Mouse (Mus musculus) neural tube, embryonic 14.5 days (tissue): ENCODE measurements around the gene Tead2. TPM values are rescaled to one million over a fixed set of nuclear protein-coding genes. Genes with fewer than 3 reads are reported as not detected.

Experiments
- ATAC-seq: fragments of 200-750 bp; cut with Nextera tagmentation; 2 replicates; pipeline ENCODE4 v1.8.0; 2017; ENCODE audit warnings: low read depth, mild to moderate bottlenecking, moderate TSS enrichment, moderate library complexity
- H3K27ac ChIP-seq: fragments of 300-500 bp; sonication (generic); 2 replicates; pipeline ENCODE4 v1.5.1; 2014; ENCODE audit warnings: low read depth, mild to moderate bottlenecking, control low read depth, low read length, moderate library complexity, mixed read lengths
- H3K27me3 ChIP-seq: fragments of 300-500 bp; sonication (generic); 2 replicates; pipeline ENCODE4 v1.6.1; 2014; ENCODE audit warnings: low read length; ENCODE audit not compliant: control insufficient read depth, insufficient read depth
- H3K36me3 ChIP-seq: fragments of 300-500 bp; sonication (generic); 2 replicates; pipeline ENCODE4 v1.6.1; 2014; ENCODE audit warnings: low read length, mixed read lengths; ENCODE audit not compliant: control insufficient read depth, insufficient read depth
- H3K4me1 ChIP-seq: fragments of 300-500 bp; sonication (generic); 2 replicates; pipeline ENCODE4 v1.6.1; 2014; ENCODE audit warnings: low read length; ENCODE audit not compliant: control insufficient read depth, insufficient read depth
- H3K4me2 ChIP-seq: fragments of 300-500 bp; sonication (generic); 2 replicates; pipeline ENCODE4 v1.6.1; 2014; ENCODE audit warnings: mild to moderate bottlenecking, low read depth, low read length, control low read depth
- H3K4me3 ChIP-seq: fragments of 300-500 bp; sonication (generic); 2 replicates; pipeline ENCODE4 v1.5.1; 2014; ENCODE audit warnings: low read depth, low read length, control low read depth, mixed read lengths
- H3K9ac ChIP-seq: fragments of 300-500 bp; sonication (generic); replicated peaks from 2 replicates; pipeline ENCODE4 v1.6.1; 2014; ENCODE audit warnings: low read depth, mild to moderate bottlenecking, control low read depth, low read length, mixed read lengths
- H3K9me3 ChIP-seq: fragments of 300-500 bp; sonication (generic); 2 replicates; pipeline ENCODE4 v1.6.1; 2016; ENCODE audit warnings: low read length; ENCODE audit not compliant: control insufficient read depth
- WGBS: fragments of 180-500 bp; shearing (Covaris S2); extraction: QIAGEN DNeasy Blood & Tissue Kit; methylation state at CpG from one replicate; pipeline ENCODE4 v1.1.7; 2014; 5-methylcytosine and 5-hydroxymethylcytosine counted together
- polyA plus RNA-seq: library from polyadenylated mRNA; unstranded; fragments of >200 nt; fragmentation: Nextera tagmentation; extraction: Ambion mirVana; gene quantifications from 2 replicates; pipeline ENCODE4 v1.2.1, GENCODE M21; 2014

Gene Tead2
- polyA plus RNA-seq, 1 experiment from 2014 or later = 24.5 TPM

- Histone ChIP-seq H3K27me3 (no peaks in the 10 kb centered on the region), H3K4me3 (no peak overlapping the region), H3K4me1 (no peaks in the 10 kb centered on the region; the same call in 1 of the 2 replicates), H3K27ac (no peak overlapping the region), H3K36me3 (0 out of 2 replicates have a peak, but pooled peaks cover 2% of the 10 kb centered on the region), H3K9me3 (no peaks in the 10 kb centered on the region), H3K9ac (no peak overlapping the region), H3K4me2 (no peak overlapping the region)
- ATAC-seq = no peak
- WGBS = 97% methylated on average over 18 of the region's 18 CpGs
These were observed 13.0 kb downstream of the Tead2 start for GRCm38 (mm10) chr7:45228548-45228947.

- 96% methylated on average over 8 of the region's 8 CpGs for WGBS
- H3K4me1 ChIP-seq = peaks cover 4% of the 10 kb centered on the region
- H3K27me3 ChIP-seq = peaks cover under 1% of the 10 kb centered on the region; the same call in 1 of the 2 replicates
These were observed 13.5 kb downstream of the Tead2 start for GRCm38 (mm10) chr7:45229046-45229445.

GRCm38 (mm10) chr7:45229459-45230203 is 14.1 kb downstream of the Tead2 start:
- Histone ChIP-seq H3K36me3 (0 out of 2 replicates have a peak, but pooled peaks cover 2% of the 10 kb centered on the region), H3K4me1 (peaks cover 7% of the 10 kb centered on the region), H3K9ac (no peak overlapping the region), H3K4me2 (no peak overlapping the region), H3K9me3 (no peaks in the 10 kb centered on the region), H3K4me3 (no peak overlapping the region), H3K27ac (no peak overlapping the region), H3K27me3 (peaks cover 3% of the 10 kb centered on the region; the same call in 1 of the 2 replicates)
- 89% methylated on average over 7 of the region's 7 CpGs for WGBS
- ATAC-seq = no peak

More at GRCm38 (mm10) chr7:45229046-45229445, 13.5 kb downstream of the Tead2 start:
- Histone ChIP-seq H3K9me3 (no peaks in the 10 kb centered on the region), H3K4me3 (no peak overlapping the region), H3K36me3 (0 out of 2 replicates have a peak, but pooled peaks cover 2% of the 10 kb centered on the region), H3K4me2 (no peak overlapping the region), H3K27ac (no peak overlapping the region), H3K9ac (no peak overlapping the region)
- no peak for ATAC-seq

GRCm38 (mm10) chr7:45231192-45231591 is 15.6 kb downstream of the Tead2 start:
- WGBS = 95% methylated on average over 12 of the region's 12 CpGs
- H3K4me3 ChIP-seq = no peak overlapping the region
- H3K9ac ChIP-seq = no peak overlapping the region

GRCm38 (mm10) chr7:45231941-45232340 is 16.4 kb downstream of the Tead2 start:
- ATAC-seq = no peak
- 86% methylated on average over 11 of the region's 11 CpGs for WGBS
- H3K9me3 ChIP-seq = no peaks in the 10 kb centered on the region

More at GRCm38 (mm10) chr7:45231192-45231591, 15.6 kb downstream of the Tead2 start:
- H3K27ac ChIP-seq = no peak overlapping the region
- H3K9me3 ChIP-seq = no peaks in the 10 kb centered on the region
- ATAC-seq = no peak
- 0 out of 2 replicates have a peak, but pooled peaks cover 2% of the 10 kb centered on the region for H3K36me3 ChIP-seq
- no peak overlapping the region for H3K4me2 ChIP-seq
- H3K27me3 ChIP-seq = peaks cover 3% of the 10 kb centered on the region; the same call in 1 of the 2 replicates
- peaks cover 7% of the 10 kb centered on the region for H3K4me1 ChIP-seq

GRCm38 (mm10) chr7:45232716-45233465 is 17.3 kb downstream of the Tead2 start:
- Histone ChIP-seq H3K4me2 (no peak overlapping the region), H3K9me3 (no peaks in the 10 kb centered on the region), H3K9ac (no peak overlapping the region), H3K36me3 (0 out of 2 replicates have a peak, but pooled peaks cover 2% of the 10 kb centered on the region), H3K27ac (no peak overlapping the region), H3K27me3 (peaks cover 3% of the 10 kb centered on the region; the same call in 1 of the 2 replicates), H3K4me1 (peaks cover 7% of the 10 kb centered on the region), H3K4me3 (no peak overlapping the region)
- no peak for ATAC-seq
- WGBS = 74% methylated on average over 13 of the region's 13 CpGs

More at GRCm38 (mm10) chr7:45231941-45232340, 16.4 kb downstream of the Tead2 start:
- no peak overlapping the region for H3K9ac ChIP-seq
- peaks cover 3% of the 10 kb centered on the region; the same call in 1 of the 2 replicates for H3K27me3 ChIP-seq
- H3K36me3 ChIP-seq = 0 out of 2 replicates have a peak, but pooled peaks cover 2% of the 10 kb centered on the region
- no peak overlapping the region for H3K4me2 ChIP-seq
- no peak overlapping the region for H3K4me3 ChIP-seq
- H3K27ac ChIP-seq = no peak overlapping the region
- H3K4me1 ChIP-seq = peaks cover 7% of the 10 kb centered on the region

- Histone ChIP-seq H3K4me3 (no peak overlapping the region), H3K9me3 (no peaks in the 10 kb centered on the region), H3K9ac (no peak overlapping the region), H3K36me3 (0 out of 2 replicates have a peak, but pooled peaks cover 2% of the 10 kb centered on the region), H3K4me2 (no peak overlapping the region), H3K27ac (no peak overlapping the region), H3K4me1 (peaks cover 7% of the 10 kb centered on the region), H3K27me3 (peaks cover 3% of the 10 kb centered on the region; the same call in 1 of the 2 replicates)
- 28% methylated on average over 20 of the region's 20 CpGs for WGBS
- no peak; the same call in 1 of the 2 replicates for ATAC-seq
These were observed 18.2 kb downstream of the Tead2 start for GRCm38 (mm10) chr7:45233580-45234332.

GRCm38 (mm10) chr7:45234333-45234841 is 18.8 kb downstream of the Tead2 start:
- Histone ChIP-seq H3K9me3 (no peaks in the 10 kb centered on the region), H3K27me3 (peaks cover 3% of the 10 kb centered on the region; the same call in 1 of the 2 replicates), H3K9ac (no peak overlapping the region), H3K4me2 (no peak overlapping the region; the same call in 1 of the 2 replicates), H3K4me3 (no peak overlapping the region), H3K36me3 (0 out of 2 replicates have a peak, but pooled peaks cover under 1% of the 10 kb centered on the region), H3K27ac (no peak overlapping the region), H3K4me1 (peaks cover 7% of the 10 kb centered on the region)
- 7% methylated on average over 29 of the region's 29 CpGs for WGBS
- ATAC-seq = no peak
